Comparison of ENCODE assay signal across 8 mouse cellular contexts in the genomic region with DNA sequence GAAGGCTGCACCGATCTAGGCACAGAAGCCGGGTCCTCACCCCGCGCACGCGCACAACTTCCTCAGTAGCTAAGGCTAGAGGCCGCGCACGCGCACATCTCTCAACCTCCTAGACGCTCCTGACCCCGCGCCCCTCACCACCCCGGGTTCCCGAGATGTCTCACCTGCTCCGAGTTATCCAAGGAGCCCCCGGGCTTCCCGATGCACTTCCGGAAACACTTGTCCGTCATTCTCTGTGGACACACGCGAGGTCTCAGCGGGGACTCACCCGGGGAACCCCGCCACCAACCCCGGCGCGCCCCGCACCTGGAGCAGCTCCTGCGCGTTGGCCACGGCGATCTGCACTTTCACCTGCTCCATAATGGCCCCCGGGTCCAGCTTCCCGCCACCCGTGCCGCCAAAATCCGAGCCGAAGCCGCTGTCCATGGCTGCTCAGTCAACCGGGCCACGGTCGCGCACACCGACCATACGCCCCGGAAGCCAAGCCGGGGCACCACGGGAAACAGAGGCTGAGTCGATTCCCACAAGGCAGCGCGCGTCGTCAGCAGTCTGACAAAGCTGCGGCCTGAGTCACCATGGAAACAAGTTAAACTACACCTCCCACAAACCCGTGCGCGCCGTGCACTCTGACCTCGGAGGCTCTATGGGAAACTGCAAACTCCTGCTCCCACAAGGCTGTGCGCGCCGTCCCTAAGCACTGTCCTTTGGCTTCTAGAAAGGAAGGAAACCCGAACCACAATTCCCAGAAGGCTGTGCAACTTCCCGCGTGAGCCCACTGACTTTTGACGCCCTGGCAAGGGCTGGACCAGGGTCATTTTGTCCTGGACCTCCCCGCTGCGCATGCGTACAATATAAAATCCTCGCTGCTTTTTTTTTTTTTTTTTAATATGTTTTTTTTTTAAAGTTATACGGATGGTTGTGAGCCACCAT. TPM values are rescaled to one million over a fixed set of nuclear protein-coding genes. Genes with fewer than 3 reads are reported as not detected.
DNase-seq lines count a peak whose midpoint lies in the region; ATAC-seq and TF ChIP-seq lines count a peak whose summit lies in the region.

Gene Timm13, minus strand, starts transcription at position 652 of the 930 bp plus-strand sequence.

- TF ChIP-seq RAD21 in CH12.LX (IDR thresholded peaks at IDR 0.05; ENCODE audit: low read depth, low read length), result no peak

- H3K4me2 ChIP-seq in CH12.LX (ENCODE audit: insufficient read depth, low read depth, poor library complexity, severe bottlenecking), result peak within 1 kb of the TSS; percentile 78
- peak within 1 kb of the TSS; percentile 95 for H3K4me2 ChIP-seq in forebrain, embryonic 11.5 days (ENCODE audit: low read depth, low read length, severe bottlenecking)
- H3K4me2 ChIP-seq in heart, embryonic 16.5 days (ENCODE audit: low read depth, low read length), result peak within 1 kb of the TSS; percentile 95
- H3K4me2 ChIP-seq in liver, embryonic 15.5 days, result peak within 1 kb of the TSS; percentile 98
- peak within 1 kb of the TSS; percentile 95 for H3K4me2 ChIP-seq in neural tube, embryonic 12.5 days (replicated peaks)

- TF ChIP-seq POLR2A in CH12.LX (IDR thresholded peaks at IDR 0.05; ENCODE audit: low read depth, low read length), result peak; percentile 92

- peak within 1 kb of the TSS; percentile 89 for H3K9ac ChIP-seq in CH12.LX (ENCODE audit: insufficient read depth, low read depth)
- H3K9ac ChIP-seq in forebrain, embryonic 11.5 days (ENCODE audit: low read length), result peak within 1 kb of the TSS; percentile 78
- peak within 1 kb of the TSS; percentile 93 for H3K9ac ChIP-seq in heart, embryonic 16.5 days (ENCODE audit: low read length)
- H3K9ac ChIP-seq in liver, embryonic 15.5 days, result peak within 1 kb of the TSS; percentile 85
- peak within 1 kb of the TSS; percentile 76 for H3K9ac ChIP-seq in neural tube, embryonic 12.5 days

- peak within 1 kb of the TSS; percentile 76 to 88 (median 84) for H3K4me3 ChIP-seq in CH12.LX (replicated peaks in 1 of 3; ENCODE audit: low read depth in 2 of 3, low read length in 2 of 3, poor library complexity in 1 of 3)
- H3K4me3 ChIP-seq in forebrain, embryonic 11.5 days (ENCODE audit: low read depth, low read length), result peak within 1 kb of the TSS; percentile 84
- peak within 1 kb of the TSS; percentile 98 for H3K4me3 ChIP-seq in heart, embryonic 16.5 days (ENCODE audit: low read length)
- peak within 1 kb of the TSS; percentile 99 for H3K4me3 ChIP-seq in liver, embryonic 15.5 days (replicated peaks)
- peak within 1 kb of the TSS; percentile 82 for H3K4me3 ChIP-seq in neural tube, embryonic 12.5 days

- DNase-seq in CH12.LX (ENCODE audit: extremely low read depth), result peak; percentile 99
- peak; percentile 98 for DNase-seq in c-Kit-positive CD71-positive TER-119-negative erythroid progenitor cells, embryonic 14.5 days (ENCODE audit: low read depth)
- DNase-seq in forebrain, embryonic 11.5 days (ENCODE audit: low spot score), result peak; percentile 99
- peak; percentile 98 to 100 for DNase-seq in kidney, postnatal 36 days
- DNase-seq in telencephalon, adult 2 months (ENCODE audit: low read depth, low spot score), result peak; percentile 100

- dilution Hi-C loops in CH12.LX (cut with MboI; ENCODE audit: extremely low pct_ligation_motif_present, extremely low pct_unique_long_range_greater_than_20kb, low sequenced_read_pairs), result no loop called here

- peak within 1 kb of the TSS; percentile 75 for H3K27ac ChIP-seq in CH12.LX (ENCODE audit: insufficient read depth, low read depth)
- H3K27ac ChIP-seq in forebrain, embryonic 11.5 days (ENCODE audit: low read depth, low read length), result no peak within 1 kb of the TSS; the same call in 1 of the 2 replicates
- peak within 1 kb of the TSS; percentile 84 for H3K27ac ChIP-seq in heart, embryonic 16.5 days (ENCODE audit: low read length)
- peak within 1 kb of the TSS; percentile 88 for H3K27ac ChIP-seq in liver, embryonic 15.5 days (replicated peaks)
- H3K27ac ChIP-seq in neural tube, embryonic 12.5 days, result peak within 1 kb of the TSS; percentile 39; the same call in 1 of the 2 replicates

- peaks cover 46 to 76% of the 10 kb centered on the region in 2 experiments for H3K36me3 ChIP-seq in CH12.LX (replicated peaks in 1 of 2; ENCODE audit: control insufficient read depth in 1 of 2, insufficient read depth in 1 of 2, low read length in 1 of 2)
- H3K36me3 ChIP-seq in forebrain, embryonic 11.5 days (ENCODE audit: control insufficient read depth, insufficient read depth, low read length), result peaks cover 2% of the 10 kb centered on the region; the same call in 1 of the 2 replicates
- H3K36me3 ChIP-seq in heart, embryonic 16.5 days (ENCODE audit: control insufficient read depth, insufficient read depth), result peaks cover 27% of the 10 kb centered on the region
- peaks cover 48% of the 10 kb centered on the region for H3K36me3 ChIP-seq in liver, embryonic 15.5 days (replicated peaks)
- H3K36me3 ChIP-seq in neural tube, embryonic 12.5 days, result peaks cover 53% of the 10 kb centered on the region

- under 1% methylated on average over 72 of the region's 72 CpGs for WGBS in forebrain, embryonic 11.5 days
- WGBS in heart, embryonic 16.5 days, result under 1% methylated on average over 72 of the region's 72 CpGs
- under 1% methylated on average over 72 of the region's 72 CpGs for WGBS in liver, embryonic 15.5 days (ENCODE audit: insufficient replicate concordance)
- under 1% methylated on average over 72 of the region's 72 CpGs for WGBS in neural tube, embryonic 12.5 days

- in situ Hi-C loops in CH12.LX (cut with MboI; ENCODE audit: low pct_ligation_motif_present, low pct_unique_long_range_greater_than_20kb, low sequenced_read_pairs), result no loop called here

- peak; percentile 94 for ATAC-seq in forebrain, embryonic 11.5 days (replicated peaks; ENCODE audit: low FRiP score)
- ATAC-seq in heart, embryonic 16.5 days (replicated peaks; ENCODE audit: extremely low read depth, insufficient read depth, low FRiP score), result peak; percentile 97
- peak; percentile 92 for ATAC-seq in liver, embryonic 15.5 days (ENCODE audit: insufficient read depth)
- peak; percentile 92 for ATAC-seq in neural tube, embryonic 12.5 days (ENCODE audit: low FRiP score, low read depth)

- TF ChIP-seq CTCF in CH12.LX (conservative IDR thresholded peaks at IDR 0.05 in 1 of 2, IDR thresholded peaks at IDR 0.05 in 1 of 2; ENCODE audit: low read depth in 2 of 2, low read length in 2 of 2), result no peak

- no peaks in the 10 kb centered on the region for H3K9me3 ChIP-seq in CH12.LX (replicated peaks; ENCODE audit: low read length)
- no peaks in the 10 kb centered on the region for H3K9me3 ChIP-seq in forebrain, embryonic 11.5 days (ENCODE audit: control insufficient read depth, low read length)
- H3K9me3 ChIP-seq in heart, embryonic 16.5 days (replicated peaks; ENCODE audit: control insufficient read depth, low read length), result no peaks in the 10 kb centered on the region
- no peaks in the 10 kb centered on the region for H3K9me3 ChIP-seq in liver, embryonic 15.5 days (replicated peaks)
- no peaks in the 10 kb centered on the region for H3K9me3 ChIP-seq in neural tube, embryonic 12.5 days

- H3K79me2 ChIP-seq in CH12.LX (replicated peaks; ENCODE audit: control insufficient read depth, extremely low read depth, insufficient read depth, poor library complexity, severe bottlenecking), result peaks cover 10% of the 10 kb centered on the region; the same call in 1 of the 2 replicates

- TF ChIP-seq EP300 in CH12.LX (IDR thresholded peaks at IDR 0.05; ENCODE audit: low read length), result no peak

- H3K27me3 ChIP-seq in CH12.LX (replicated peaks), result no peaks in the 10 kb centered on the region
- no peaks in the 10 kb centered on the region for H3K27me3 ChIP-seq in forebrain, embryonic 11.5 days (ENCODE audit: control insufficient read depth, insufficient read depth, low read length)
- no peaks in the 10 kb centered on the region for H3K27me3 ChIP-seq in heart, embryonic 16.5 days (ENCODE audit: control insufficient read depth, insufficient read depth, low read length)
- H3K27me3 ChIP-seq in liver, embryonic 15.5 days, result no peaks in the 10 kb centered on the region
- H3K27me3 ChIP-seq in neural tube, embryonic 12.5 days (replicated peaks), result peaks cover 7% of the 10 kb centered on the region; the same call in 1 of the 2 replicates

- H3K4me1 ChIP-seq in CH12.LX (ENCODE audit: control insufficient read depth in 1 of 2, insufficient read depth in 2 of 2), result peaks cover 8 to 21% of the 10 kb centered on the region in 2 experiments; a peak in 3 of 4 replicates
- peaks cover 8% of the 10 kb centered on the region for H3K4me1 ChIP-seq in forebrain, embryonic 11.5 days (replicated peaks; ENCODE audit: control insufficient read depth, insufficient read depth, low read length)
- H3K4me1 ChIP-seq in heart, embryonic 16.5 days (ENCODE audit: control insufficient read depth, insufficient read depth, low read length), result peaks cover 10% of the 10 kb centered on the region
- peaks cover 23% of the 10 kb centered on the region for H3K4me1 ChIP-seq in liver, embryonic 15.5 days (replicated peaks)
- H3K4me1 ChIP-seq in neural tube, embryonic 12.5 days, result peaks cover 19% of the 10 kb centered on the region

TF ChIP-seq in CH12.LX, 34 proteins besides CTCF, POLR2A, EP300 and RAD21 (continues in another document):
- peak; percentile 88 for TF ChIP-seq MXI1 (IDR thresholded peaks at IDR 0.05; ENCODE audit: low read depth, low read length)
- TF ChIP-seq ZKSCAN1 (IDR thresholded peaks at IDR 0.05; ENCODE audit: borderline replicate concordance, low read depth, low read length), result no peak
- TF ChIP-seq BHLHE40 (IDR thresholded peaks at IDR 0.05; ENCODE audit: low read depth, low read length), result no peak
- TF ChIP-seq MYC (IDR thresholded peaks at IDR 0.05; ENCODE audit: low read depth, low read length), result peak; percentile 77; the same call in 1 of the 2 replicates
- no peak for TF ChIP-seq MAFK (IDR thresholded peaks at IDR 0.05; ENCODE audit: insufficient replicate concordance, low read length)
- no peak for TF ChIP-seq USF1 (IDR thresholded peaks at IDR 0.05; ENCODE audit: low read depth, low read length)
- TF ChIP-seq ZMIZ1 (IDR thresholded peaks at IDR 0.05; ENCODE audit: low read depth, low read length), result peak; percentile 86
- TF ChIP-seq MEF2A (IDR thresholded peaks at IDR 0.05; ENCODE audit: borderline replicate concordance, low read depth, low read length), result peak; percentile 52; the same call in 1 of the 2 replicates
- TF ChIP-seq RCOR1 (conservative IDR thresholded peaks at IDR 0.05; ENCODE audit: low read depth, low read length), result no peak
- no peak for TF ChIP-seq PAX5 (IDR thresholded peaks at IDR 0.05; ENCODE audit: low read length)
- TF ChIP-seq E2F4 (IDR thresholded peaks at IDR 0.05; ENCODE audit: insufficient replicate concordance, low read depth, low read length), result no peak

RNA-seq across cellular contexts. Expression of gene Timm13, which starts in this region (rescaled TPM):
- 279 and 313 TPM in 2 replicates for total RNA-seq in CH12.LX (2012; rRNA removed)
- total RNA-seq in CH12.LX (2014; rRNA removed), result 137 and 139 TPM in 2 replicates
- 292 and 344 TPM in 2 replicates for polyA plus RNA-seq in CH12.LX (2012; ENCODE audit: insufficient read length, low read depth)
- polyA plus RNA-seq in forebrain, embryonic 11.5 days (2014; fragmentation: Nextera tagmentation; extraction: Ambion mirVana), result 313 and 317 TPM in 2 replicates
- 286 and 289 TPM in 2 replicates for polyA plus RNA-seq in heart, embryonic 16.5 days (2015; fragmentation: Nextera tagmentation; extraction: Ambion mirVana)
- 163 and 165 TPM in 2 replicates for polyA plus RNA-seq in liver, embryonic 15.5 days (2015; fragmentation: Nextera tagmentation; extraction: Ambion mirVana)
- polyA plus RNA-seq in neural tube, embryonic 12.5 days (2016; fragmentation: Nextera tagmentation; extraction: Ambion mirVana), result 282 and 323 TPM in 2 replicates
